Mouse (Mus musculus): ENCODE results near the gene Ntrk2. TPM values are rescaled to one million over a fixed set of nuclear protein-coding genes. Genes with fewer than 3 reads are reported as not detected.
A peak's percentile ranks its signal among the peaks of the same experiment; 100 is the strongest.

Gene Ntrk2
- 50.1 and 63.7 TPM in 2 replicates for polyA plus RNA-seq (2016; fragmentation: Nextera tagmentation; extraction: Ambion mirVana)

GRCm38 (mm10) chr13:58806397-58806892, at the start of gene Ntrk2:
Gene Ntrk2, plus strand, starts transcription at chr13:58806569.
- no peaks in the 10 kb centered on the region for H3K36me3 ChIP-seq
- under 1% methylated on average over 47 of the region's 47 CpGs for WGBS
- 0 out of 2 replicates have a peak, but pooled peaks cover 6% of the 10 kb centered on the region for H3K9me3 ChIP-seq
- peak within 1 kb of the TSS; percentile 85 for H3K27ac ChIP-seq (replicated peaks)
- H3K27me3 ChIP-seq = peaks cover 21% of the 10 kb centered on the region
- peak within 1 kb of the TSS; percentile 81 for H3K4me2 ChIP-seq (replicated peaks)
- H3K4me1 ChIP-seq = peaks cover 27% of the 10 kb centered on the region
- H3K4me3 ChIP-seq = peak within 1 kb of the TSS; percentile 84
- peak; percentile 80 for ATAC-seq (ENCODE audit: low FRiP score, low read depth)
- peak within 1 kb of the TSS; percentile 91 for H3K9ac ChIP-seq (replicated peaks)

- no peaks in the 10 kb centered on the region for H3K27me3 ChIP-seq
- no peaks in the 10 kb centered on the region for H3K36me3 ChIP-seq
- 88% methylated on average over 5 of the region's 5 CpGs for WGBS
- H3K9me3 ChIP-seq = no peaks in the 10 kb centered on the region
- no peak overlapping the region for H3K27ac ChIP-seq (replicated peaks)
- H3K4me1 ChIP-seq = no peaks in the 10 kb centered on the region
- no peak overlapping the region for H3K4me3 ChIP-seq
- no peak overlapping the region for H3K4me2 ChIP-seq (replicated peaks)
- no peak for ATAC-seq (ENCODE audit: low FRiP score, low read depth)
- H3K9ac ChIP-seq (replicated peaks) = no peak overlapping the region
Measured at GRCm38 (mm10) chr13:58761003-58761630, 45.3 kb upstream of the Ntrk2 start.

GRCm38 (mm10) chr13:58768258-58768657, 38.1 kb upstream of the Ntrk2 start:
- Histone ChIP-seq H3K36me3 (no peaks in the 10 kb centered on the region), H3K27ac (replicated peaks) (no peak overlapping the region), H3K4me2 (replicated peaks) (no peak overlapping the region), H3K4me1 (no peaks in the 10 kb centered on the region), H3K27me3 (no peaks in the 10 kb centered on the region), H3K9ac (replicated peaks) (no peak overlapping the region), H3K9me3 (no peaks in the 10 kb centered on the region), H3K4me3 (no peak overlapping the region)
- 94% methylated on average over 6 of the region's 6 CpGs for WGBS
- no peak for ATAC-seq (ENCODE audit: low FRiP score, low read depth)

DNA sequence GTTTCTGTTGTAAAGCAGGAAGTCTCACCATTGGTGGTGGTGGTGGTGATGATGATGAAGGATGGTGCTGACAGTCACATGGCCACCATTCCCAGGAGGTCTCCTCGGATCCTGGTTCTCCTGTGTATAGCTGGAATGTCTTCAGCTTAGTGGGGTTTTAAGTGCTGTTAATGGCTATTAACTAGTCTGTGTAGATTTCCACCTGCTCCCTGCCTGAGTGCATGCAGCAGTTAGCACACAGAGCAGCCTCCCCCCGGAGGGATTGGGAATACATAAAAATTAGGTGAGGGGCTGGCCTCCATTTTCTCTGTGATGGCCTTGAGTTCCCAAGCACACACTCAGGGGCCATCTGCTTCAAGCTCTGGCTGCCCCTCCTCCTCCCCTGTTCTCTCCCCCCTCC, 36.9 kb upstream of the Ntrk2 start:
- no peak overlapping the region for H3K27ac ChIP-seq (replicated peaks)
- no peak overlapping the region for H3K4me3 ChIP-seq

GRCm38 (mm10) chr13:58779261-58779660, 27.1 kb upstream of the Ntrk2 start:
- Histone ChIP-seq H3K4me3 (no peak overlapping the region), H3K9ac (replicated peaks) (no peak overlapping the region), H3K27ac (replicated peaks) (no peak overlapping the region), H3K36me3 (no peaks in the 10 kb centered on the region), H3K4me1 (no peaks in the 10 kb centered on the region), H3K9me3 (no peaks in the 10 kb centered on the region), H3K27me3 (no peaks in the 10 kb centered on the region), H3K4me2 (replicated peaks) (no peak overlapping the region)
- 93% methylated on average over 14 of the region's 14 CpGs for WGBS
- no peak for ATAC-seq (ENCODE audit: low FRiP score, low read depth)

More for the DNA sequence above, 36.9 kb upstream of the Ntrk2 start:
- H3K9me3 ChIP-seq = no peaks in the 10 kb centered on the region
- no peak overlapping the region for H3K4me2 ChIP-seq (replicated peaks)
- 0 out of 2 replicates have a peak, but pooled peaks have one; percentile 23 for ATAC-seq (ENCODE audit: low FRiP score, low read depth)
- no peak overlapping the region for H3K9ac ChIP-seq (replicated peaks)
- no peaks in the 10 kb centered on the region for H3K4me1 ChIP-seq
- WGBS = 58% methylated on average over 2 of the region's 2 CpGs
- no peaks in the 10 kb centered on the region for H3K27me3 ChIP-seq
- no peaks in the 10 kb centered on the region for H3K36me3 ChIP-seq

- 17% methylated on average over 3 of the region's 3 CpGs for WGBS
- Histone ChIP-seq H3K4me2 (replicated peaks) (no peak overlapping the region), H3K4me1 (no peaks in the 10 kb centered on the region), H3K9ac (replicated peaks) (no peak overlapping the region), H3K4me3 (no peak overlapping the region), H3K27ac (replicated peaks) (no peak overlapping the region), H3K9me3 (no peaks in the 10 kb centered on the region), H3K27me3 (no peaks in the 10 kb centered on the region), H3K36me3 (no peaks in the 10 kb centered on the region)
- no peak for ATAC-seq (ENCODE audit: low FRiP score, low read depth)
Measured at GRCm38 (mm10) chr13:58786476-58786875, 19.9 kb upstream of the Ntrk2 start.

DNA sequence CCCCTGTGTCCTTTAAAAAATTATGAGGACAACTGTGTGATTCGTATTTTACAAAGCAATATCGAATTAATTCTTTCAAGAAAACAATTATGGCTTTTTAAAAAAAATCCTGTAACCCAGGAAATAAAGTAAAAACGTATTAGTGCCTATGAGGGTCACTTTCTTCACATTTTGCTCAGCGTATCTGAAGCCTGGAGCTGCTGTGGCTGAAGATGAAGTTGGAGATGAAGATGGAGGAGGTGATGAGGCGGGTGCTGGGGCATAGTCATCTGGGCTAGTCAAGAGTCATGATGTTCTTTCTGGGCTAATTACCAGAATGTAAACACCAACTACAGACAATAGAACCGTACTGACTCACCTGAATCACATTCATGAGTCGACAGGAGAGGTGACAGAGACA, 15.6 kb upstream of the Ntrk2 start:
- Histone ChIP-seq H3K36me3 (no peaks in the 10 kb centered on the region), H3K4me3 (no peak overlapping the region), H3K9ac (replicated peaks) (no peak overlapping the region), H3K4me1 (no peaks in the 10 kb centered on the region), H3K27ac (replicated peaks) (no peak overlapping the region), H3K27me3 (no peaks in the 10 kb centered on the region), H3K4me2 (replicated peaks) (no peak overlapping the region), H3K9me3 (no peaks in the 10 kb centered on the region)
- 82% methylated on average over 7 of the region's 7 CpGs for WGBS
- ATAC-seq (ENCODE audit: low FRiP score, low read depth) = no peak

GRCm38 (mm10) chr13:58797386-58797785, 9.0 kb upstream of the Ntrk2 start:
- H3K27ac ChIP-seq (replicated peaks) = no peak overlapping the region
- H3K4me2 ChIP-seq (replicated peaks) = no peak overlapping the region
- no peaks in the 10 kb centered on the region for H3K4me1 ChIP-seq
- no peaks in the 10 kb centered on the region for H3K27me3 ChIP-seq
- no peak for ATAC-seq (ENCODE audit: low FRiP score, low read depth)
- H3K36me3 ChIP-seq = no peaks in the 10 kb centered on the region
- 0 out of 2 replicates have a peak, but pooled peaks cover 1% of the 10 kb centered on the region for H3K9me3 ChIP-seq
- H3K9ac ChIP-seq (replicated peaks) = no peak overlapping the region
- H3K4me3 ChIP-seq = no peak overlapping the region
- WGBS = 95% methylated on average over 7 of the region's 7 CpGs

- H3K4me1 ChIP-seq = no peaks in the 10 kb centered on the region
- peaks cover 14% of the 10 kb centered on the region for H3K27me3 ChIP-seq
- no peak overlapping the region for H3K9ac ChIP-seq (replicated peaks)
- H3K9me3 ChIP-seq = 0 out of 2 replicates have a peak, but pooled peaks cover 6% of the 10 kb centered on the region
- 72% methylated on average over 3 of the region's 3 CpGs for WGBS
- H3K4me2 ChIP-seq (replicated peaks) = no peak overlapping the region
- no peaks in the 10 kb centered on the region for H3K36me3 ChIP-seq
- ATAC-seq (ENCODE audit: low FRiP score, low read depth) = no peak
- no peak overlapping the region for H3K27ac ChIP-seq (replicated peaks)
- H3K4me3 ChIP-seq = no peak overlapping the region
Measured at GRCm38 (mm10) chr13:58801291-58801690, 5.1 kb upstream of the Ntrk2 start.

DNA sequence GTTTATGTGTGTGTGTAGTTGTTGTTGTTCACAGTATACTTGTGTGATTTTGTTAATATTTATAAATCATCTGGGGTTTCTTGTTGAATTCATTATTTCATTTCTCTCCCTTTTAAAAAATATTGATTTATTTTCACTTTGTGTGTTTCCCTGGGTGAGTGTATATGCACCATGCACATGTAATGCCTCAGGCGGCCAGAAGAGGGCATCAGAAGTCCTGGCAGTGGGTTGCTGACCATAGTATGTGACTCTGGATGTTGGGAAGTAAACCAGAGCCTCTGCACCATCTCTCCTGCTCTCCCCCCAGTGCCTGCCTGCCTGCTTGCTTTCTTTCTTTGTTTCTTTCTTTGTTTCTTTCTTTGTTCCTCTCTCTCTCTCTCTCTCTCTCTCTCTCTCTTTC, 2.5 kb upstream of the Ntrk2 start:
- Histone ChIP-seq H3K4me1 (peaks cover 6% of the 10 kb centered on the region; the same call in 1 of the 2 replicates), H3K36me3 (no peaks in the 10 kb centered on the region), H3K4me2 (replicated peaks) (no peak overlapping the region), H3K4me3 (no peak overlapping the region), H3K27me3 (peaks cover 14% of the 10 kb centered on the region), H3K27ac (replicated peaks) (no peak overlapping the region), H3K9ac (replicated peaks) (no peak overlapping the region), H3K9me3 (0 out of 2 replicates have a peak, but pooled peaks cover 6% of the 10 kb centered on the region)
- ATAC-seq (ENCODE audit: low FRiP score, low read depth) = no peak
- WGBS = 23% methylated on average over 1 of the region's 1 CpGs

DNA sequence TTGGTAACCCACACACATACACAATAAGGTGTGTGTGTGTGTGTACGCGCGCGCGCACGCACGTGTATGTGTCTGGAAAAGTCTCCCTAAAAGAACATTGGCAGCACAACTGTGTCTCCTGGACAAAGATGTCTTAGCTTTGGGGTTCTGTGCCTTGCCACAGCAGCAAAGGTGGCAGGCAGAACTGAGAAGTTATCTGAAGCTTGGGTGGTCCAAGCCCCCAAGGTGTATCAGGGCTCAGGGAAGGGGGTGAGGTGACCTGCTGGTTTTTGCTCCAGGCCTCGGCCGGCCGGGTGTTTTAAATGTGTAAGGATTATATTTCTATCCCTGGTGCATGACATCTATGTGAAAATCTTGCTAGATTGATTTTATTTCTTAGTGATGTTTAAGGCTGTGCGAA, 536 bp upstream of the Ntrk2 start:
- ATAC-seq (ENCODE audit: low FRiP score, low read depth) = no peak
- H3K9ac ChIP-seq (replicated peaks) = no peak overlapping the region
- 82% methylated on average over 11 of the region's 11 CpGs for WGBS
- peaks cover 22% of the 10 kb centered on the region for H3K4me1 ChIP-seq
- H3K4me2 ChIP-seq (replicated peaks) = peak overlapping the region; percentile 81; the same call in 1 of the 2 replicates
- peaks cover 21% of the 10 kb centered on the region for H3K27me3 ChIP-seq
- H3K9me3 ChIP-seq = 0 out of 2 replicates have a peak, but pooled peaks cover 6% of the 10 kb centered on the region
- H3K36me3 ChIP-seq = no peaks in the 10 kb centered on the region
- H3K27ac ChIP-seq (replicated peaks) = peak overlapping the region; percentile 85; the same call in 1 of the 2 replicates
- no peak overlapping the region for H3K4me3 ChIP-seq

DNA sequence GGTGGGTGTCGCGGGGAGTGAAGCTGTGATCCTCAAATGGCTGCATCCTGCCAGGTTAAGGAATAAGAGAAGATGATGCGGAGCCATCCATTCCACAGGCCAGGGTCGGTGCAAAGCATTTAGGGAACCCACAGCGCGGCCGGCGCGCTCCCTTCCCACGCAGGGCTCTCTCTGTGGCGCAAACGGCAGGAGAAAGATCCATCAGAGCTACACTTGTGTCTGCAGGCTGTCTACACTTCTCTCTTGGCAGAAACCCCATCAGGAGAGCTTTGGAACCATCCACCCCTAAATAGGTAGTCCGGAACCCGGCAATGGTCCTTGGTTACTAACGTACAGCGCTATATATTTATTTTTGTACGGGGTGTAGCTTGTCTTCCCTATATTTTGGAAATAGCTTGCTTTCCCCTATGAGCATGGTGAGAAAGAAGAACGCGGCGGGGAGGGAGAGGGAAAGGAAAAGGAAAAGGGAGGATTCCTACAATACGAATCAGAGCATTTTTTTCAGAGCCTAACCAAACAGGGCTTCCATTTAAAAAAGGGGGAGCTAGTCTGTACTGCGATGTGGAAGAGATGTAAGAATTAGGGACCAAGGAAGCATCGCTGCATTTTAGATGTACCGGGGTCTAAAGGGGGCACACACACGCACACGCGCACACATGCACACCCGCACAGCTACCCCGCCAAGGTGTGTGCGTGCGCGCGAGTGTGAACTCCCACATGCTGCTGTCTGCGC, 693 bp downstream of the Ntrk2 start:
- Histone ChIP-seq H3K9ac (replicated peaks) (peak overlapping the region; percentile 91), H3K4me1 (peaks cover 28% of the 10 kb centered on the region), H3K36me3 (no peaks in the 10 kb centered on the region), H3K27me3 (peaks cover 21% of the 10 kb centered on the region), H3K9me3 (0 out of 2 replicates have a peak, but pooled peaks cover 6% of the 10 kb centered on the region), H3K4me2 (replicated peaks) (peak overlapping the region; percentile 81), H3K4me3 (peak overlapping the region; percentile 84), H3K27ac (replicated peaks) (peak overlapping the region; percentile 85)
- ATAC-seq (ENCODE audit: low FRiP score, low read depth) = no peak
- under 1% methylated on average over 34 of the region's 34 CpGs for WGBS
